Mouse (Mus musculus): Measurements from ENCODE around the gene Tmem163.

DNA sequence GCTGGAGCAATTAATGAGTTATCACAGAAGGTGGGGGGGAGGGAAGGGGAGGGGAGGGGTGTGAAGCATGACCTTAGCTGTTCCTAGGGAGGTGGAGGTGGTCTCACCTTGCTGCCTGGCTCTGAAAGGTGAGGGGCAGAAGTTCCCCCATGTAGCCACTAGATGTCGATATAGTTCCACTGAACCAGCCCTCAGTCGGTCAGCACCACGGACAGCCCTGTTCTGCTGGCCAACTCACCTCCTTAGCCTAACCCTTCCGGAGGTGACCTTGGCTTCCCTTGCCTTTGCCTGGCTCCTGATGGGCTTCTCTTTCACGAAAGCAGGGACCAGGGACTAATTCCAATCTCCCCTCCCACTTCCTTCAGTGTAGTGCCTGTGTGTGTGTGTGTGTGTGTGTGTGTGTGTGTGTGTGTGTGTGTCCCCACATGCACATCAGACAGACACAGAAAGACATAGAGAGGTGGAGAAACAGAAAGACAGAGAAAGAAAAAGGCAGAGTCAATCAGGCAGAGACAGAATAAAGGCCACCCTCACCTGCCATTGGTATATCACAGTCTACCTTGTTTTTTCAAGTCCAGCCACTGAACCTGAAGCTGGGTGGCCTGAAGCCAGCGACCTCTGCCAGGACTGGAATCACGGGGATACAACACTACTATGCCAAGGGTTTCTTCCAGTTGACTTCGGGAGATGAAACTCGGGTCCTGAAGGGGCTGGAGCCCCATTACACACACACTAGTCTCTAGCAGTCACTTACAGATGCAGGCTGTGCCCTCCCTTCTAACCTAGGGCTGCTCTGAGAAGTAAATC lies 182.4 kb downstream of the Tmem163 start:
- peak; percentile 97 for TF ChIP-seq CTCF (IDR thresholded peaks at IDR 0.05; ENCODE audit: low read depth)
- TF ChIP-seq EP300 (IDR thresholded peaks at IDR 0.05; ENCODE audit: low read depth): no peak
